Mouse (Mus musculus) limb, embryonic 14.5 days (tissue): ENCODE measurements around the gene Arhgef17. TPM values are rescaled to one million over a fixed set of nuclear protein-coding genes. Genes with fewer than 3 reads are reported as not detected.

ENCODE experiments used
- ATAC-seq: fragments of 200-750 bp; cut with Nextera tagmentation; 2 replicates; pipeline ENCODE4 v1.8.0; 2017; ENCODE audit warnings: low read depth, moderate number of reproducible peaks, moderate TSS enrichment; ENCODE audit not compliant: low FRiP score
- DNase-seq: peaks from one replicate; pipeline ENCODE4 v3.0.0-alpha.2; 2015; ENCODE audit warnings: low spot score
- H3K27ac ChIP-seq: fragments of 300-500 bp; sonication (generic); replicated peaks from 2 replicates; pipeline ENCODE4 v1.5.1; 2014; ENCODE audit warnings: low read depth, mild to moderate bottlenecking, low read length, moderate library complexity, mixed read lengths
- H3K27me3 ChIP-seq: fragments of 300-500 bp; sonication (generic); 2 replicates; pipeline ENCODE4 v1.6.1; 2014; ENCODE audit warnings: low read length, mixed read lengths; ENCODE audit not compliant: control insufficient read depth, insufficient read depth
- H3K36me3 ChIP-seq: fragments of 300-500 bp; sonication (generic); 2 replicates; pipeline ENCODE4 v1.6.1; 2014; ENCODE audit warnings: mild to moderate bottlenecking, low read length, moderate library complexity, mixed read lengths; ENCODE audit not compliant: control insufficient read depth, insufficient read depth
- H3K4me1 ChIP-seq: fragments of 300-500 bp; sonication (generic); 2 replicates; pipeline ENCODE4 v1.6.1; 2014; ENCODE audit warnings: antibody characterized with exemption, low read length, mixed read lengths; ENCODE audit not compliant: control insufficient read depth, insufficient read depth
- H3K4me2 ChIP-seq: fragments of 300-500 bp; sonication (generic); replicated peaks from 2 replicates; pipeline ENCODE4 v1.6.1; 2014; ENCODE audit warnings: low read depth, mild to moderate bottlenecking, low read length, moderate library complexity; ENCODE audit not compliant: severe bottlenecking
- H3K4me3 ChIP-seq: fragments of 300-500 bp; sonication (generic); replicated peaks from 2 replicates; pipeline ENCODE4 v1.5.1; 2014; ENCODE audit warnings: low read length
- H3K9ac ChIP-seq: fragments of 300-500 bp; sonication (generic); 2 replicates; pipeline ENCODE4 v1.6.1; 2014; ENCODE audit warnings: mild to moderate bottlenecking, low read depth, low read length, moderate library complexity; ENCODE audit not compliant: severe bottlenecking
- H3K9me3 ChIP-seq: fragments of 300-500 bp; sonication (generic); 2 replicates; pipeline ENCODE4 v1.6.1; 2016; ENCODE audit warnings: low read length; ENCODE audit not compliant: control insufficient read depth
- POLR2A ChIP-seq: fragments of 200-500 bp; IDR thresholded peaks from 2 replicates; pipeline ENCODE4 v1.8.0; 2012; ENCODE audit warnings: inconsistent platforms, mild to moderate bottlenecking, moderate library complexity, borderline replicate concordance; ENCODE audit not compliant: insufficient read depth, insufficient read length; ENCODE audit errors: extremely low read depth
- WGBS: fragments of 180-500 bp; shearing (Covaris S2); extraction: QIAGEN DNeasy Blood & Tissue Kit; methylation state at CpG from one replicate; pipeline ENCODE4 v1.1.7; 2014; 5-methylcytosine and 5-hydroxymethylcytosine counted together
- polyA plus RNA-seq, 2 experiments: library from polyadenylated mRNA; depleted of rRNA in 1 of 2; stranded (reverse) in 1 of 2; unstranded in 1 of 2; fragments of >200 nt; fragmentation: Nextera tagmentation in 1 of 2; extraction: Ambion mirVana in 1 of 2; gene quantifications; 2 replicates each; pipeline versions ENCODE4 v1.2.1 to v1.2.3; 2012 to 2014

Arhgef17 gene
- polyA plus RNA-seq, 2 experiments = 15.4 to 42.8 TPM

- 58% methylated on average over 2 of the region's 2 CpGs for WGBS
- no peak for DNase-seq
- ATAC-seq = no peak
- no peak overlapping the region for H3K4me2 ChIP-seq
- no peak for TF ChIP-seq POLR2A
- no peaks in the 10 kb centered on the region for H3K36me3 ChIP-seq
- H3K4me1 ChIP-seq = no peaks in the 10 kb centered on the region
- no peaks in the 10 kb centered on the region for H3K27me3 ChIP-seq
- no peak overlapping the region for H3K9ac ChIP-seq
- no peak overlapping the region for H3K4me3 ChIP-seq
- no peaks in the 10 kb centered on the region for H3K9me3 ChIP-seq
- no peak overlapping the region for H3K27ac ChIP-seq
Observed at GRCm38 (mm10) chr7:100951903-100952302, 20.0 kb upstream of the Arhgef17 start.

- DNase-seq (no peak), ATAC-seq (no peak)
- WGBS = 43% methylated on average over 12 of the region's 12 CpGs
- Histone ChIP-seq H3K36me3 (no peaks in the 10 kb centered on the region), H3K4me2 (no peak overlapping the region), H3K27me3 (no peaks in the 10 kb centered on the region), H3K9me3 (no peaks in the 10 kb centered on the region), H3K4me1 (no peaks in the 10 kb centered on the region), H3K9ac (no peak overlapping the region), H3K4me3 (no peak overlapping the region), H3K27ac (no peak overlapping the region)
- TF ChIP-seq POLR2A = no peak
Observed at GRCm38 (mm10) chr7:100950481-100951010, 18.6 kb upstream of the Arhgef17 start.

- Histone ChIP-seq H3K4me3 (no peak overlapping the region), H3K36me3 (no peaks in the 10 kb centered on the region), H3K9me3 (no peaks in the 10 kb centered on the region), H3K27ac (no peak overlapping the region), H3K4me1 (no peaks in the 10 kb centered on the region), H3K27me3 (no peaks in the 10 kb centered on the region), H3K4me2 (no peak overlapping the region), H3K9ac (no peak overlapping the region)
- ATAC-seq (no peak), DNase-seq (no peak)
- TF ChIP-seq POLR2A = no peak
- WGBS = 68% methylated on average over 5 of the region's 5 CpGs
Observed at GRCm38 (mm10) chr7:100950031-100950430, 18.1 kb upstream of the Arhgef17 start.

GRCm38 (mm10) chr7:100944738-100945137, 12.8 kb upstream of the Arhgef17 start:
- no peaks in the 10 kb centered on the region for H3K36me3 ChIP-seq
- TF ChIP-seq POLR2A = no peak
- ATAC-seq = no peak
- 89% methylated on average over 5 of the region's 5 CpGs for WGBS
- H3K9ac ChIP-seq = no peak overlapping the region
- peaks cover 18% of the 10 kb centered on the region for H3K4me1 ChIP-seq
- no peak overlapping the region for H3K4me2 ChIP-seq
- no peak overlapping the region for H3K4me3 ChIP-seq
- no peaks in the 10 kb centered on the region for H3K9me3 ChIP-seq
- no peaks in the 10 kb centered on the region for H3K27me3 ChIP-seq
- H3K27ac ChIP-seq = no peak overlapping the region
- no peak for DNase-seq

GRCm38 (mm10) chr7:100944306-100944705, 12.4 kb upstream of the Arhgef17 start:
- DNase-seq (no peak), ATAC-seq (no peak)
- H3K9ac ChIP-seq = peak overlapping the region; percentile 21; the same call in 1 of the 2 replicates
- H3K4me2 ChIP-seq = no peak overlapping the region
- H3K4me1 ChIP-seq = peaks cover 18% of the 10 kb centered on the region
- no peaks in the 10 kb centered on the region for H3K36me3 ChIP-seq
- no peak overlapping the region for H3K4me3 ChIP-seq
- 78% methylated on average over 2 of the region's 2 CpGs for WGBS
- no peak overlapping the region for H3K27ac ChIP-seq
- no peak for TF ChIP-seq POLR2A
- no peaks in the 10 kb centered on the region for H3K9me3 ChIP-seq
- H3K27me3 ChIP-seq = no peaks in the 10 kb centered on the region
